Mouse (Mus musculus) heart, postnatal 4 days (tissue): ENCODE measurements around the gene Ttc17. TPM values are rescaled to one million over a fixed set of nuclear protein-coding genes. Genes with fewer than 3 reads are reported as not detected.
"Not testable (repeated sequence)": the region's sequence is repeated elsewhere in the genome, so short reads cannot be mapped to it uniquely, and the experiment has no call there.

Experiments used
- DNase-seq: peaks from one replicate; pipeline ENCODE4 v3.0.0; 2021
- total RNA-seq, 2 experiments: library from RNA; stranded (reverse); gene quantifications; 2 replicates each; pipeline ENCODE4 v1.2.3; 2021

Gene Ttc17
- 10 to 100 TPM; 28.3 to 29.2 TPM for total RNA-seq

GRCm38 (mm10) chr2:94406083-94406957, at the start of gene Ttc17:
TSS of gene Ttc17 (minus strand) at chr2:94406689.
- DNase-seq: peak; percentile 92

- DNase-seq: no peak
Measured at GRCm38 (mm10) chr2:94449643-94450042, 43.2 kb upstream of the Ttc17 start.

GRCm38 (mm10) chr2:94436952-94437351, 30.5 kb upstream of the Ttc17 start:
- DNase-seq: no peak

DNA sequence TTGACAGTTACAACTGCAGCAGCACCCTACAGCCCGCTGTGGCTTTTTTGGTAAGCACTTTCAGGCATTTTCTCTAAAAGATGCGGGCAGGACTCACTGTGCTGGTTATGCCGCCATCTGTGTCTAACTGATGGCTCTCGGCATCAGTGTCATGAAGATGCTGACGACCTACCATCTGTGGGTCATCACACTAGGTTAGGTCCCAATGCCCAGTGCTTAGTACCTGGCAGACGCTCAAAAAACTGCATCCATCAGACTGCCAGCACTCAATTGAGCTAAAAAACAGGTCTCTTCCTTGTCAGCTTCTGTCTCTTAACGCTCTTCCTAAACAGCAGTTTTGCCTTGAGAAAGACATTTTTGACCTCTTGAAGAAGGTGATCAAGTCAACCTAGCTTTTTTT, 29.0 kb upstream of the Ttc17 start:
- no peak for DNase-seq

- no peak for DNase-seq
Measured at GRCm38 (mm10) chr2:94434833-94435232, 28.3 kb upstream of the Ttc17 start.

GRCm38 (mm10) chr2:94432214-94432613, 25.7 kb upstream of the Ttc17 start:
- DNase-seq: no peak

- DNase-seq: no peak
Measured at GRCm38 (mm10) chr2:94428456-94428855, 22.0 kb upstream of the Ttc17 start.

GRCm38 (mm10) chr2:94407441-94407840, 952 bp upstream of the Ttc17 start:
- DNase-seq: no peak

GRCm38 (mm10) chr2:94407021-94407420, 532 bp upstream of the Ttc17 start:
- no peak for DNase-seq

DNA sequence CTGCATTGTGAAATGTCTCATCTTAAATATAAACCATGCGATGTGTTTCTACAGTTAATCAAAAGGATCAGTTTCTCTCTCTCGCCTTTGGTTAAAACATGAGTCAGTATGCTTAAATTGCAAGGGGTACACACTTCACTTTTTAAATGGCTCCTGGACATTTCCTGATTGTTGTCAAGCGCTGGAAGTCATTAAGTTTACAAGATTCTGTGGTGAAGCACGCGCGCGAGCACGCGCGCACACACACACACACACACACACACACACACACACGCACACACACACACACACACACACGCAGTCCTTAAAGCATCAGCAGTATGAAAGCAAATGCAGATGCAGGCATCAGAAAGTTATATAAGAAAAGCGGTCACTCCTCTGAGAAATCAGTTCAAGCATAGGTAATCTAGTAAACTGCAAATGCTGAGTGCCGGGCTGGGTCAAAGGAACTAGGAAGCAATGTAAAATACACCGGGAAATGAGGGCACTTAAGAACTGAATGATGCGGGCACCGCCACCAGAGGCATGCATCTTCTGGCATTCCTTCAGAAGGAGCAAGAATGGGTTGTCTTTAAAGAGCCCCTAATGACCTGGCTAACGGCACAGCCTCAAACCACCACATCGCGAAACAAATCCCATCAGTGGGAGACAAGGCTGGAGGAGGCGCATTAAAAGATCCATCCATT, 949 bp downstream of the Ttc17 start:
- DNase-seq: peak; percentile 8

DNA sequence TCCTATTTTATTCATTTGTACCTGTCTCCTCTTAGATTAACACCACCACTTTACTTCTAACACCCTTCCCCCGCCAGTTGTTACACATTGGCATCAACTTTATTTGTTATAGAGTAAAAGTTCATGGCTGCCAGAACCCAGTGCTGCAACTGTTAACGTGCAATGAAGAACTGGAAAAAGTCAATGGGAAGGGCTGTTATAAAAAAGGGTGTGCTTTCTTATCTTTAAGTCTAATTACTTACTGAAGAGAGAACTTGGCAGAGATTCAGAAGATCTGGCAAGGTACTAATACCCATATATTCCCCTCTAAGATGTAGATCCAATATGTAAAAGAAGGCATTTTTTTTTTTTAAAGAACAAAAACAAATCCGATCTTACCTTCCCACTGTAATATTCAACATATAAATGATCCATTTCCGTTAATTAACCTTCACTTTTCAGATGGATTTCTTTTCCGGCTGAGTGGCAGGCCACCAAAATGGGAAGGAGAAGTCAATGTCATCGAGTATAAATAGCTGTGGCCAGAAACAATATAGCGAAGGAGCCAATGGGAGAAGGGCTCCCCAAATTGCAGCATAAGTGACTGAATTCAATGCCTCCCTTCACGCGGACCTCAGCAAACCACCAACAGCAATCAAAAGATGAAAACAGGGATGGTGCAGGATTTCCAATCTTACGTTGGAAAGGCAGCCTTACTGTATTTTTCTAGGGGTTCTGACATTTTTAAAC, 1.8 kb downstream of the Ttc17 start:
- DNase-seq: no peak

- DNase-seq: no peak
Measured at GRCm38 (mm10) chr2:94402561-94402960, 3.9 kb downstream of the Ttc17 start.

- no peak for DNase-seq
Measured at GRCm38 (mm10) chr2:94402096-94402495, 4.4 kb downstream of the Ttc17 start.

GRCm38 (mm10) chr2:94401006-94401405, 5.5 kb downstream of the Ttc17 start:
- DNase-seq: no peak

DNA sequence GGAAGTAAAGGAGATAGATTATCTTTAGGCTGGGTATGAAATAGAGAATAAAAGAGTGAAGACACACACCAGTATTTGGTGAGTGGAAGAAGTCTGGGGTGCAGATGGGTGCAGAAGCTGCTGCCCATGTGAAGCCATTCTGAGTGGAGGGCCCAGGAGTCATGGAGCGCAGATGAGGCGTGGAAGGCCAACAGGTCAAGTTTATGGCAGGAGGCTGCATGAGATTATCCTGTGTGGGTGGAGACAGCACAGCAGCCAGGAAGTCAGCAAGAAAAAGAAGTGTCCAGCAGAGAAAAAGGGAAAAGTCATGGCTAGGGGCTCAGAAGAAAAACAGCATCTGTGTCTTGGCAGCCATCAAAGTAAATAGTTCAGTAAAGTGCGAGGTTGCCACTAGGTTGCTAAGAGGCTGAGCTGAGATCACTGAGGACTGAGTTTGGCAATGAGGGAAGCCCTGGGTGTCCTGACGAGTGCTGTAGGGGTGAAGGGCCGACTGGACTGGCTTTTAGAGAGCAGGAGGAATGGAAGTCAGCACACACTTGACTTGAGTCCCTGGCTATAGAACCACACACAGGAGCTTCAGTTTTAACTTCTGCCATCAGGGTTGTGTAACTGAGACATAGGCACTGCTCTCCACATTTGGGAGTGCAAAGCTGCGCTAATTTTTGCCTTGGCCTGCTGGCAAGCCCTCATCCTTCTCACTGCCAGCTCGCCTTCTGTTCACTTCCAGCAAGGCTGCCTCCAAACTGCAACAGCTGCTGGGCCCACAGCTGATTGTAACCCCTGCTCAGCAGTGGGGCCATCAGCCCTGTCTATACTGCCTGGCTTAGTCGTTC, 8.1 kb downstream of the Ttc17 start:
- peak; percentile 39 for DNase-seq

- no peak for DNase-seq
Measured at GRCm38 (mm10) chr2:94397453-94397852, 9.0 kb downstream of the Ttc17 start.

DNA sequence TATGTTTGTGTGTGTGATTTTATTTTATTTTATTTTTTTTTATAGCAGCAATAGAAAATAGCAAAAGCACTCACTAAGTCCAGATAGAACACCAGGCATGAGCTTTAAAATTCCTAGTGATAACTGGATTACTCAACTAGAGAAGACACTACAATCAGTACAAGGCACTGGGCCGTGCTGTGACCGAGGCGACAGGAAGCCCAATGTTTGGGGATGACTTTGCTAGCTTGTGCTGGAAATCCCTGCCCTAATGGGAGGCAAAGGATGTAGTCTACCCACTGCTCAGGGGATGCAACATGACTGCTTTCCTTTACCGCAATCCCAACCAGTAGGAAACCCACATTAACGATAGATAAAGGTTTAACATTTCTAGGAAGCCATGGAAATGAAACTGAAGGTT, 10.2 kb downstream of the Ttc17 start:
- no peak for DNase-seq

DNA sequence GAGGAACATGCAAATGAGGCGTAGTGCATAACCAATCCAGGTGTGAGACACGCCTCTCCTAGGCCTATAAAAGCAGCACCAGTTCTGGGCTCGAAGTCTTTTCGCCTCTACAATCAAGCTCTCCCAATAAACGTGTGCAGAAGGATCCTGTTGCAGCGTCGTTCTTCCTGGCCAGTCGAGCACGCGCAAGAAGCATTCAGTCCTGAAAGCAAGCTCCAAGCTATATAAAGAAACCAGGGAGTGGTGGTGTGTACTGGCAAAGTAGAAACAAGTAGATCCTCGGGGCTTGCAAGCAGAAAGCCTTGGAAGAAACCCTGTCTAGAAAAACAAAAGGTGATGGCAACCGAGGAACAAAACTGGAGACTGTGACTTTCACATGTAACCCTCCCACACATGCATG, 15.4 kb downstream of the Ttc17 start:
- DNase-seq: not testable (repeated sequence)

DNA sequence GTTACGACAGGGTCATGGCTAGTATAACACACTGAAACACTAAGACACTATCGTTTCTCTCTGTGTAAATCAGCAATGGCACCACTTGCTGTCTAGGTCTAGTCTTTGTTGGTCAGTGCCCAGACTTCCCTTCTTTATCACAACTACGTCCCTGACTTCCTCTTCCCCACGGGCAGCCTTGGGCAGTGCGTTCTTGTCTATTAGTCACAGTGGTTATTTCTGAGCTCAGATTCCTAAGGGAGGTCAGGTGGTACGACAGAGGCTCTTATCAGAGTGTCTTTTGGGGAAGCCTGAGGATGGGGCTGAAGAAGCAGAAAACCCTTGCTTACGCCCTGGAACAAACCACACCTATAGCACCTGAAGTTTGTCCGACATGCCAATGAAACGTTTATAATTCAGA, 17.5 kb downstream of the Ttc17 start:
- DNase-seq: no peak

DNA sequence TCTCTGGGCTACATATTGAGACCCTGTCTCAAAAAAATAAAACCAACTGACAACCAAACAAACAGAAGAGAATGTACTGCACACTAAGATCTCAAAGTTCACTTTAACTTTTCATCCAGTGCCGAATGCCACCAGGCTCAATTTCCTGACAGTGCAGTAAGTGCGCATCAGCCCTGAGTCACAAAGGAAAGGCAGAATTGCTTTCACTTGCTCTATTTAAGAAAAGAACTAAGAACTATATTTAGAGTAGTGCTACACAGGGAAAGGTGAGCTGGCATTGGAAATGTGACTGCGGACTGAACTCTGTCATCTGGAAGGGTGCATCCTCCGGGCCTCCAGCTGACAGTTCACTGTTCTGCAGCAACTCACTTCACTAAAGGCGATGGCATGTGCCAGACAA, 18.6 kb downstream of the Ttc17 start:
- no peak for DNase-seq

DNA sequence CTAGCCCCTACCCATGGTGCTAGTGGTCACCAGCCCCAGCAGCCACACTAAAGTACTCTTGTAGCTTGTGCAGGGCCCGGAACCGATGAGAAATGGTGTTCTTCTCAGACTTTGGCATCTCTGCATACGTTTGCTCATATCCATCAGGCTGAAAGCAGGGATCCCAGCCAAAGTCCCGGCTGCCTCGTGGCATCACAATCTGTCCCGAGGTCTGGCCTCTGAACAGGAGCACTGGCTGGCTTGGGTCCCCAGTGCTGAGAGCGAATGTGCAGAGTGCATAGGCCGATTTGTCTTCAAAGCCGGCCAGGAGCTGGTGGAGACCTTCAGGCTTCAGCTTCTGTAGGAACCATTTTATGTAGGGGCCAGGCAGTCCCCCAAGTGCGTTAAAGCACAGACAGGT, 22.0 kb downstream of the Ttc17 start:
- not testable (repeated sequence) for DNase-seq

GRCm38 (mm10) chr2:94381057-94381647, 25.3 kb downstream of the Ttc17 start:
- DNase-seq: no peak
